Mouse (Mus musculus) C2C12 (cell line): ENCODE results near the gene Icmt. TPM values are rescaled to one million over a fixed set of nuclear protein-coding genes. Genes with fewer than 3 reads are reported as not detected.
A peak's percentile ranks its signal among the peaks of the same experiment; 100 is the strongest.

Experiments
- H3K27me3 ChIP-seq: one replicate; pipeline ENCODE4 v1.6.1; 2011; ENCODE audit not compliant: control insufficient read depth, insufficient read depth, insufficient read length
- H3K36me3 ChIP-seq: one replicate; pipeline ENCODE4 v1.6.1; 2011; ENCODE audit not compliant: control insufficient read depth, insufficient read depth
- H3K4me3 ChIP-seq: one replicate; pipeline ENCODE4 v1.5.1; 2011; ENCODE audit warnings: mild to moderate bottlenecking, control low read depth; ENCODE audit not compliant: poor library complexity, insufficient read depth, severe bottlenecking
- H3K79me2 ChIP-seq: one replicate; pipeline ENCODE4 v1.6.1; 2011; ENCODE audit not compliant: control insufficient read depth, insufficient read depth
- H3K79me3 ChIP-seq: one replicate; pipeline ENCODE4 v1.6.1; 2011; ENCODE audit warnings: low read depth, control low read depth
- H3ac ChIP-seq: one replicate; pipeline ENCODE3; 2011; ENCODE audit warnings: low read depth; ENCODE audit not compliant: control insufficient read depth, insufficient read length
- CEBPB ChIP-seq: IDR thresholded peaks from one replicate; pipeline ENCODE4 v1.6.1; 2011; ENCODE audit warnings: low read depth, mild to moderate bottlenecking, control low read depth, moderate library complexity
- CTCF ChIP-seq: IDR thresholded peaks from one replicate; pipeline ENCODE4 v1.5.1; 2011; ENCODE audit not compliant: control insufficient read depth, insufficient read depth, insufficient read length
- FOSL1 ChIP-seq: IDR thresholded peaks from one replicate; pipeline ENCODE4 v1.8.0; 2011; ENCODE audit warnings: mild to moderate bottlenecking, low read length; ENCODE audit not compliant: poor library complexity, insufficient read depth, severe bottlenecking
- MAX ChIP-seq: IDR thresholded peaks from one replicate; pipeline ENCODE4 v1.6.1; 2011; ENCODE audit warnings: mild to moderate bottlenecking, control low read depth
- MYOD1 ChIP-seq: IDR thresholded peaks from one replicate; pipeline ENCODE4 v1.6.1; 2011; ENCODE audit warnings: low read depth; ENCODE audit not compliant: control insufficient read depth, insufficient read length
- MYOG ChIP-seq: IDR thresholded peaks from one replicate; pipeline ENCODE4 v1.6.1; 2011; ENCODE audit not compliant: control insufficient read depth, insufficient read length; ENCODE audit errors: extremely low read depth
- USF1 ChIP-seq: IDR thresholded peaks from one replicate; pipeline ENCODE4 v1.6.1; 2011; ENCODE audit warnings: low read depth, mild to moderate bottlenecking, control low read depth, moderate library complexity
- polyA plus RNA-seq: library from polyadenylated mRNA; unstranded; fragments of >200 nt; fragmentation: generic; extraction: Trizol; gene quantifications from one replicate; pipeline ENCODE4 v1.2.1, GENCODE M21; 2012; ENCODE audit warnings: missing spikeins

The Icmt gene
- polyA plus RNA-seq, 1 experiment = 34.1 TPM

DNA sequence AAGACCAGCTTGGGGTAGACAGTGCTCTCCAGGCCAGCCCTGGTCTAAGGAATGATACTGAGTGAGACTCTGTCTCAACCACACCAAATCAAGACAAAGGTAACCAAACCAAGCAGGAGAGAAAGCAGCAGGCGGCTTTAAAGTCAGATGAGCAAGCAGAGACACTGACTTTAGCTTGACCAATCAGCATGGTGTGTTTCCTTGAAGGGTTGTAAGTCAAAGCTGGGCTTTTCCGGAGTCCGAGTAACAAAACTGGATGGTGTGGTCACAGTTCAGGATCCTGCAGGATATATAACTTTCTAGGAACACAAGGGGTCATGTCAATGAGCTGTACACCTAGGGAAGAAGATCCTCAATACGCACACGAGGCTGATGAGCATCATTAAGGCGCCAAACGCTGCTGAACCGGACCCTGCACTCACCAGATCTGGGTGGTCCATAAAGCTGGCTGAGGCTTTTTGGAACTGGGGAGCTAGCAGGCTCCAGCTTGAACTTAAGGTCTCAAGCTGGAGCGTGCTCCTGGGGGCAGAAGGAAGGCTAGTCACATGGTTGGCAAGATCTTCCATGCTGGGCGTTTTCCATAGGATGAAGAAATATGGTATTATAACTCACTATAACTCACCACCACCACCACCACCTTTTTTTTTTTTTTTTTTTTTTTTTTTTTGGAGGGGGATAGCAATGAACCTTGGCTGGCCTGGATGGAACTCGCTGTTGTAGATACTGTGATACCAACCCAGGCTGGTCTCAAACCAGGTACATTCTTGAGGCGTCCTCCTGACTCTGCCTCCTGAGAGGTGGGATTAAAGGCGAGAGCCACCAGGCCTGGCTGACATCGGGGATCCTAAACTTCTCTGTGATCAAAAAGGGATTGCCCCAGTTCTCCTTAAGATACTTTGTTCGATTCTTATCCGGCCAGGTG lies 27.9 kb downstream of the Icmt start:
- H3K4me3 ChIP-seq = peak overlapping the region; percentile 24

DNA sequence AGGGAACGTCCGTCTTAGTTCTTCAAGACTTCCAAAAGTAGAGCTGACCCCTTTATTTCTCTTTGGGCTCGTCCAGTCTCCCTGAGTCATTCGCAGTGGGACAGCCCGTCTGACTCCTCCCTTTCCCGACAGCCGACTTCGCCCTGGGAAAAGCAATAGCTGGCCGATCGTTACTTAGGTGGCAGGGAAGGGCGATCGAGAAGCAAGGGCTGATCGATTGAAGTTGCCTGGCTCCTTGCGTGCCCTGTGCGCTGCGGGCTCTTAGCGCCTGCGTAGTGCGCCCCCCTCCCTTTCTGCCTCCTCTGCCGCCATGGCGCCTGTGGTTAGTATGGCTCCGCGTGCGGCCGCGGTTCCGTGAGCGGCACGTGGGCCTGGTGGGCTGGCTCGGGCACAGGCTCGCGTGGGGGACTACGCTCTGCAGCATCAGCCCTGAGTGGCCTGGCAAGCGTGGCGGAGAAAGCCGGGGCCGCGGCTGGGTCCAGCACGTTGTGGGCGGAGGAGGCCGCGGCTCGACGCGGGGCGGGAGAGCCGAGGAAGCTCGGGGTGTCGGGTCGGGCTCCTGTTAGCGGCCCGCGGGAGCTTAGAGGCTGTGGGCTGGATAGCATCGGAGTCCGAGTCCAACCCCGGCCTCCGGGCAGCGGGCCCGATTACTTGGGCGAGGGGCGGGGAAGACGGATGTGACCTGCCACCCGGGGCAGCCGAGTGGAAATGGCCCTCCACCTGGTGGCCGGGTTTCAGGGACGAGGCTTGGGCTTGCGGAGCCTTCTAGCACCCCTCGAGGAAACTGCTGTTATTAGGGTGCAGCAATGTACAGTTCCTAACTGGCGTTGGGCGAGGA lies 28.8 kb downstream of the Icmt start, which contains the start of gene Rpl22:
Rpl22 (plus strand) TSS at position 169 of the 838 bp plus-strand sequence.
- Histone ChIP-seq H3K79me3 (peaks cover 48% of the 10 kb centered on the region), H3ac (peak within 1 kb of the TSS; percentile 90), H3K79me2 (peaks cover 52% of the 10 kb centered on the region), H3K4me3 (peak within 1 kb of the TSS; percentile 91), H3K27me3 (no peaks in the 10 kb centered on the region), H3K36me3 (peaks cover 39% of the 10 kb centered on the region)
- TF ChIP-seq MAX (peak; percentile 93), MYOG (no peak)

More for the DNA sequence above, 27.9 kb downstream of the Icmt start:
- Histone ChIP-seq H3K27me3 (no peaks in the 10 kb centered on the region), H3K79me2 (peaks cover 43% of the 10 kb centered on the region), H3ac (no peak overlapping the region), H3K36me3 (peaks cover 30% of the 10 kb centered on the region), H3K79me3 (peaks cover 40% of the 10 kb centered on the region)
- TF ChIP-seq MYOD1 (no peak), MYOG (no peak), USF1 (no peak), FOSL1 (no peak), CTCF (no peak), MAX (no peak), CEBPB (no peak)

DNA sequence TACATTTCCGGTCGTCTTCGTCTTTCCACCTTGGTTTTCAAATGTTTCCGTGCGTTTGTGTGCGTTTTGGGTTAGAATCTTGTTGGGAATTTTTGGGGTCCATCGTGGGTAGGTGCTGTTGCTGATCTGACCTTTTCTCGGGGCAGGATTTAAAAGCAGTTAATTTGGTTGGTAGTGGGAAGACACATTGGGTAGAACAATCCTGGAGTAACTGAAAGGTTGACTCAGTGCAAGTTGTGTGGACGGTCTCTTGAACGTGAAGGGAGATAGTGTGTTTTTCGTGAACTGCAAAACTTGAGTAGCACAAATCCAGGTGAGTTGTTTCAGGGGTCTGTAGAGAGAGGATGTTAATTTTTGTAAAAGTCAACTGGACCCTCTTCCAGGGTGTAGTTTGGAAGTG lies 29.5 kb downstream of the Icmt start:
- Histone ChIP-seq H3K79me2 (peaks cover 60% of the 10 kb centered on the region), H3ac (peak overlapping the region; percentile 90), H3K36me3 (peaks cover 46% of the 10 kb centered on the region), H3K79me3 (peaks cover 54% of the 10 kb centered on the region), H3K27me3 (no peaks in the 10 kb centered on the region), H3K4me3 (peak overlapping the region; percentile 91)
- TF ChIP-seq FOSL1 (no peak), MAX (no peak), CTCF (no peak), MYOG (no peak), USF1 (no peak), CEBPB (no peak), MYOD1 (no peak)

DNA sequence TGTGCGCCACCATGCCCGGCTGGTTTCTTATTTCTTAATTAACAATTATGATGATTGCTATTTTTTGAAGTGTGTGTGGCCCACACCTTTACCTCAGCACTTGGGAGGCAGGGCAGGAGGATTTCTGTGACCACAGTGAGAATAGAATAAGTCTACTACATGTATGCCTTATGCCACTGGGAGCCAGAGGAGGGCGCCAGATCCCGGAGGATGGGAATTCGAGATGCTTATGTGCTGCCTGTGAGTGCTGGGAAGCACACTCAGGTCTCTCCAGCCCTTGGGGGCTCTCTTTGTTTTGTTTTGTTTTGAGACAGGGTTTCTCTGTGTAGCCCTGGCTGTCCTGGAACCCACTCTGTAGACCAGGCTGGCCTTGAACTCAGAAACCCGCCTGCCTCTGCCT lies 31.7 kb downstream of the Icmt start:
- peaks cover 67% of the 10 kb centered on the region for H3K36me3 ChIP-seq
- TF ChIP-seq FOSL1 (no peak), MYOG (no peak), MAX (no peak), USF1 (no peak), CEBPB (no peak), MYOD1 (no peak), CTCF (no peak)
- no peak overlapping the region for H3ac ChIP-seq
- H3K4me3 ChIP-seq = no peak overlapping the region
- H3K27me3 ChIP-seq = no peaks in the 10 kb centered on the region
- peaks cover 68% of the 10 kb centered on the region for H3K79me2 ChIP-seq
- H3K79me3 ChIP-seq = peaks cover 65% of the 10 kb centered on the region

DNA sequence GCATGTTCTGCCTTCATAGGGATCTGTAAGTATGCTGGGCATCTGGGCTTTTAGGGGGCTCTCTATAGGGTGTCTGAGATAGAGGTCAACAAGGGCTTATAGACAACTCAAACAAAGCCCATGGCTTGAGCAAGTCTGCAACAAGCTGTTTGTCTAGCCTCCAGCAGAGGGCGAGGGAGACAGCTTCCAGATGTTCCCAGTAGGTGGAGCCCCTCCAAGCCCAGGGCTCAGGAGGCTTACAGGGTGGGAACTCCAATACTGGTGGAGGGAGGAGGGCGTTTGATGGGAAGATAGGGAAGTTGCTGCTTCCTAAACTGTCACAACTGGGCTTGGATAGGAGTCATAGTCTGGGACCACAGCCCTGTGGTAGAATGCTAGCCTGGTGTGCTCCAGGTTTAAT lies 35.9 kb downstream of the Icmt start:
- H3K4me3 ChIP-seq = no peak overlapping the region
- no peak for TF ChIP-seq USF1
- peak; percentile 90 for TF ChIP-seq CTCF

More for the DNA sequence above, 35.9 kb downstream of the Icmt start:
- H3K79me3 ChIP-seq = peaks cover 43% of the 10 kb centered on the region
- no peak overlapping the region for H3ac ChIP-seq
- H3K27me3 ChIP-seq = no peaks in the 10 kb centered on the region
- H3K79me2 ChIP-seq = peaks cover 44% of the 10 kb centered on the region
- H3K36me3 ChIP-seq = peaks cover 77% of the 10 kb centered on the region
